Comparison of ENCODE assay signal across 8 mouse cellular contexts in the genomic region with DNA sequence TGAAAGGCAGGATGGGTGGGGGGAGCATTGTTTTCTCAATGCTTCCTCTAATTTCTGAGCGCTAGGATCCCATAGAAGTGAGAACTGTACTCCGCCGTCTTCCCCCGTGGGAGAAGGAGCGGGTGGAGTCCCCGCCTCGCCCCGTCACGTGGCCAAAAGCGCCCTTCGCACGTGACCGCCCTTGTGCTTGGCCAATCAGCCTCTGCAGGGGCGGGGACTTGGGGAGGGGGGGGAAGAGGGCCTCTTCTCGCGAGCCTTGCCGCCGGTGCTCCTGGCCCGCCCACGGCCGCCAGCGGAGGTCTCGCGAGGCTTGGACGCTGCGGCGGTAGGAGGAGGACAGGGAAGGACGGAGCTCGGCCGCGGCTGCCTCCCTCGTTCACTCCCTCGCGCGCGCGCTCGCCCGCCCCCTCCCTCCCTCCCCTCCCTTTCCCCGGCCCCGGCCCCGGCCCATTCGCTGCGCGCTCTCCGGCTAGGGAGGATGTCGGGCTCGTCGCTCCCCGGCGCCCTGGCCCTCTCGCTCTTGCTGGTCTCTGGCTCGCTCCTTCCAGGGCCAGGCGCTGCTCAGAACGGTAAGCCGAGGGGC. TPM values are rescaled to one million over a fixed set of nuclear protein-coding genes. Genes with fewer than 3 reads are reported as not detected.
DNase-seq lines count a peak whose midpoint lies in the region; ATAC-seq and TF ChIP-seq lines count a peak whose summit lies in the region.

A gene (plus strand): TSS at position 283 of the 583 bp plus-strand sequence.

- H3K4me2 ChIP-seq in CH12.LX (ENCODE audit: insufficient read depth, low read depth, poor library complexity, severe bottlenecking), result peak within 1 kb of the TSS; percentile 58
- peak within 1 kb of the TSS; percentile 90 for H3K4me2 ChIP-seq in forebrain, embryonic 11.5 days (ENCODE audit: low read depth, low read length, severe bottlenecking)
- H3K4me2 ChIP-seq in heart, embryonic 16.5 days (ENCODE audit: low read depth, low read length), result peak within 1 kb of the TSS; percentile 90
- peak within 1 kb of the TSS; percentile 79 for H3K4me2 ChIP-seq in liver, embryonic 15.5 days
- H3K4me2 ChIP-seq in neural tube, embryonic 12.5 days (replicated peaks), result peak within 1 kb of the TSS; percentile 76

- TF ChIP-seq POLR2A in CH12.LX (IDR thresholded peaks at IDR 0.05; ENCODE audit: low read depth, low read length), result peak; percentile 85

- peak within 1 kb of the TSS; percentile 43 for H3K27ac ChIP-seq in CH12.LX (ENCODE audit: insufficient read depth, low read depth)
- H3K27ac ChIP-seq in forebrain, embryonic 11.5 days (ENCODE audit: low read depth, low read length), result peak within 1 kb of the TSS; percentile 95
- peak within 1 kb of the TSS; percentile 99 for H3K27ac ChIP-seq in heart, embryonic 16.5 days (ENCODE audit: low read length)
- peak within 1 kb of the TSS; percentile 95 for H3K27ac ChIP-seq in liver, embryonic 15.5 days (replicated peaks)
- peak within 1 kb of the TSS; percentile 98 for H3K27ac ChIP-seq in neural tube, embryonic 12.5 days

- peak; percentile 97 for DNase-seq in CH12.LX (ENCODE audit: extremely low read depth)
- peak; percentile 93 for DNase-seq in c-Kit-positive CD71-positive TER-119-negative erythroid progenitor cells, embryonic 14.5 days (ENCODE audit: low read depth)
- DNase-seq in forebrain, embryonic 11.5 days (ENCODE audit: low spot score), result peak; percentile 100
- peak; percentile 98 for DNase-seq in kidney, postnatal 36 days
- peak; percentile 98 for DNase-seq in telencephalon, adult 2 months (ENCODE audit: low read depth, low spot score)

- H3K4me3 ChIP-seq in CH12.LX (replicated peaks in 1 of 3; ENCODE audit: low read depth in 2 of 3, low read length in 2 of 3, poor library complexity in 1 of 3), result peak within 1 kb of the TSS; percentile 70 to 93 (median 82)
- H3K4me3 ChIP-seq in forebrain, embryonic 11.5 days (ENCODE audit: low read depth, low read length), result peak within 1 kb of the TSS; percentile 92
- H3K4me3 ChIP-seq in heart, embryonic 16.5 days (ENCODE audit: low read length), result peak within 1 kb of the TSS; percentile 99
- peak within 1 kb of the TSS; percentile 100 for H3K4me3 ChIP-seq in liver, embryonic 15.5 days (replicated peaks)
- peak within 1 kb of the TSS; percentile 88 for H3K4me3 ChIP-seq in neural tube, embryonic 12.5 days

- no peaks in the 10 kb centered on the region for H3K36me3 ChIP-seq in CH12.LX (replicated peaks in 1 of 2; ENCODE audit: control insufficient read depth in 1 of 2, insufficient read depth in 1 of 2, low read length in 1 of 2)
- no peaks in the 10 kb centered on the region for H3K36me3 ChIP-seq in forebrain, embryonic 11.5 days (ENCODE audit: control insufficient read depth, insufficient read depth, low read length)
- H3K36me3 ChIP-seq in heart, embryonic 16.5 days (ENCODE audit: control insufficient read depth, insufficient read depth), result no peaks in the 10 kb centered on the region
- H3K36me3 ChIP-seq in liver, embryonic 15.5 days (replicated peaks), result 0 out of 2 replicates have a peak, but pooled peaks cover 3% of the 10 kb centered on the region
- H3K36me3 ChIP-seq in neural tube, embryonic 12.5 days, result no peaks in the 10 kb centered on the region

- 1% methylated on average over 44 of the region's 56 CpGs for WGBS in forebrain, embryonic 11.5 days
- 1% methylated on average over 36 of the region's 56 CpGs for WGBS in heart, embryonic 16.5 days
- WGBS in liver, embryonic 15.5 days (ENCODE audit: insufficient replicate concordance), result under 1% methylated on average over 47 of the region's 56 CpGs
- under 1% methylated on average over 49 of the region's 56 CpGs for WGBS in neural tube, embryonic 12.5 days

- in situ Hi-C loops in CH12.LX (cut with MboI; ENCODE audit: low pct_ligation_motif_present, low pct_unique_long_range_greater_than_20kb, low sequenced_read_pairs), result loop anchor here (10.0 kb wide), 1 partner anchor 73 kb away; no protein-coding TSS in a partner anchor

- dilution Hi-C loops in CH12.LX (cut with MboI; ENCODE audit: extremely low pct_ligation_motif_present, extremely low pct_unique_long_range_greater_than_20kb, low sequenced_read_pairs), result no loop called here

- H3K9ac ChIP-seq in CH12.LX (ENCODE audit: insufficient read depth, low read depth), result peak within 1 kb of the TSS; percentile 76
- peak within 1 kb of the TSS; percentile 94 for H3K9ac ChIP-seq in forebrain, embryonic 11.5 days (ENCODE audit: low read length)
- H3K9ac ChIP-seq in heart, embryonic 16.5 days (ENCODE audit: low read length), result peak within 1 kb of the TSS; percentile 100
- H3K9ac ChIP-seq in liver, embryonic 15.5 days, result peak within 1 kb of the TSS; percentile 100
- peak within 1 kb of the TSS; percentile 98 for H3K9ac ChIP-seq in neural tube, embryonic 12.5 days

- H3K4me1 ChIP-seq in CH12.LX (ENCODE audit: control insufficient read depth in 1 of 2, insufficient read depth in 2 of 2), result peaks cover 2 to 38% of the 10 kb centered on the region in 2 experiments; a peak in 3 of 4 replicates
- H3K4me1 ChIP-seq in forebrain, embryonic 11.5 days (replicated peaks; ENCODE audit: control insufficient read depth, insufficient read depth, low read length), result no peaks in the 10 kb centered on the region; the same call in 1 of the 2 replicates
- peaks cover 13% of the 10 kb centered on the region for H3K4me1 ChIP-seq in heart, embryonic 16.5 days (ENCODE audit: control insufficient read depth, insufficient read depth, low read length)
- H3K4me1 ChIP-seq in liver, embryonic 15.5 days (replicated peaks), result peaks cover 32% of the 10 kb centered on the region
- H3K4me1 ChIP-seq in neural tube, embryonic 12.5 days, result peaks cover 9% of the 10 kb centered on the region

- no peak for TF ChIP-seq CTCF in CH12.LX (conservative IDR thresholded peaks at IDR 0.05 in 1 of 2, IDR thresholded peaks at IDR 0.05 in 1 of 2; ENCODE audit: low read depth in 2 of 2, low read length in 2 of 2)

- H3K27me3 ChIP-seq in CH12.LX (replicated peaks), result no peaks in the 10 kb centered on the region
- H3K27me3 ChIP-seq in forebrain, embryonic 11.5 days (ENCODE audit: control insufficient read depth, insufficient read depth, low read length), result no peaks in the 10 kb centered on the region
- no peaks in the 10 kb centered on the region for H3K27me3 ChIP-seq in heart, embryonic 16.5 days (ENCODE audit: control insufficient read depth, insufficient read depth, low read length)
- H3K27me3 ChIP-seq in liver, embryonic 15.5 days, result no peaks in the 10 kb centered on the region
- no peaks in the 10 kb centered on the region for H3K27me3 ChIP-seq in neural tube, embryonic 12.5 days (replicated peaks)

- no peaks in the 10 kb centered on the region for H3K9me3 ChIP-seq in CH12.LX (replicated peaks; ENCODE audit: low read length)
- no peaks in the 10 kb centered on the region for H3K9me3 ChIP-seq in forebrain, embryonic 11.5 days (ENCODE audit: control insufficient read depth, low read length)
- no peaks in the 10 kb centered on the region for H3K9me3 ChIP-seq in heart, embryonic 16.5 days (replicated peaks; ENCODE audit: control insufficient read depth, low read length)
- H3K9me3 ChIP-seq in liver, embryonic 15.5 days (replicated peaks), result no peaks in the 10 kb centered on the region
- H3K9me3 ChIP-seq in neural tube, embryonic 12.5 days, result no peaks in the 10 kb centered on the region

- TF ChIP-seq EP300 in CH12.LX (IDR thresholded peaks at IDR 0.05; ENCODE audit: low read length), result no peak

- H3K79me2 ChIP-seq in CH12.LX (replicated peaks; ENCODE audit: control insufficient read depth, extremely low read depth, insufficient read depth, poor library complexity, severe bottlenecking), result peaks cover 20% of the 10 kb centered on the region

- ATAC-seq in forebrain, embryonic 11.5 days (replicated peaks; ENCODE audit: low FRiP score), result peak; percentile 98
- peak; percentile 98 for ATAC-seq in heart, embryonic 16.5 days (replicated peaks; ENCODE audit: extremely low read depth, insufficient read depth, low FRiP score)
- ATAC-seq in liver, embryonic 15.5 days (ENCODE audit: insufficient read depth), result peak; percentile 97
- ATAC-seq in neural tube, embryonic 12.5 days (ENCODE audit: low FRiP score, low read depth), result peak; percentile 99

- TF ChIP-seq RAD21 in CH12.LX (IDR thresholded peaks at IDR 0.05; ENCODE audit: low read depth, low read length), result no peak

TF ChIP-seq in CH12.LX, 34 proteins besides CTCF, POLR2A, EP300 and RAD21 (continues in another document):
- TF ChIP-seq NELFE (IDR thresholded peaks at IDR 0.05; ENCODE audit: low read depth, low read length), result peak; percentile 86
- TF ChIP-seq SIN3A (IDR thresholded peaks at IDR 0.05; ENCODE audit: low read length), result peak; percentile 22; the same call in 1 of the 2 replicates
- peak; percentile 100 for TF ChIP-seq BHLHE40 (IDR thresholded peaks at IDR 0.05; ENCODE audit: low read depth, low read length)
- peak; percentile 52; the same call in 1 of the 2 replicates for TF ChIP-seq ETS1 (conservative IDR thresholded peaks at IDR 0.05; ENCODE audit: low read depth, low read length)
- 0 out of 2 replicates have a peak, but pooled peaks have one; percentile 25 for TF ChIP-seq MXI1 (IDR thresholded peaks at IDR 0.05; ENCODE audit: low read depth, low read length)
- no peak for TF ChIP-seq CHD1 (IDR thresholded peaks at IDR 0.05; ENCODE audit: low read depth, low read length)
- no peak; the same call in 1 of the 2 replicates for TF ChIP-seq ZMIZ1 (IDR thresholded peaks at IDR 0.05; ENCODE audit: low read depth, low read length)
- TF ChIP-seq ZKSCAN1 (IDR thresholded peaks at IDR 0.05; ENCODE audit: borderline replicate concordance, low read depth, low read length), result no peak
- peak; percentile 26; the same call in 1 of the 2 replicates for TF ChIP-seq ELF1 (IDR thresholded peaks at IDR 0.05; ENCODE audit: low read depth, low read length)
- no peak for TF ChIP-seq ZC3H11A (IDR thresholded peaks at IDR 0.05; ENCODE audit: low read depth, low read length)
- TF ChIP-seq JUND (conservative IDR thresholded peaks at IDR 0.05; ENCODE audit: low read depth, low read length), result no peak
- TF ChIP-seq ZNF384 (IDR thresholded peaks at IDR 0.05; ENCODE audit: low read depth, low read length), result no peak
- TF ChIP-seq HCFC1 (IDR thresholded peaks at IDR 0.05; ENCODE audit: low read depth, low read length), result peak; percentile 55; the same call in 1 of the 2 replicates
- peak; percentile 98 for TF ChIP-seq MAX (IDR thresholded peaks at IDR 0.05; ENCODE audit: low read length)
- TF ChIP-seq MEF2A (IDR thresholded peaks at IDR 0.05; ENCODE audit: borderline replicate concordance, low read depth, low read length), result peak; percentile 19; the same call in 1 of the 2 replicates

RNA-seq across cellular contexts. Expression of the gene that starts here (rescaled TPM):
- total RNA-seq in CH12.LX (2012; rRNA removed), result 48.4 and 62.4 TPM in 2 replicates
- total RNA-seq in CH12.LX (2014; rRNA removed), result 172 and 175 TPM in 2 replicates
- 118 and 184 TPM in 2 replicates for polyA plus RNA-seq in CH12.LX (2012; ENCODE audit: insufficient read length, low read depth)
- polyA plus RNA-seq in forebrain, embryonic 11.5 days (2014; fragmentation: Nextera tagmentation; extraction: Ambion mirVana), result 58.7 and 60.3 TPM in 2 replicates
- 110 and 124 TPM in 2 replicates for polyA plus RNA-seq in heart, embryonic 16.5 days (2015; fragmentation: Nextera tagmentation; extraction: Ambion mirVana)
- 87.9 and 88.6 TPM in 2 replicates for polyA plus RNA-seq in liver, embryonic 15.5 days (2015; fragmentation: Nextera tagmentation; extraction: Ambion mirVana)
- polyA plus RNA-seq in neural tube, embryonic 12.5 days (2016; fragmentation: Nextera tagmentation; extraction: Ambion mirVana), result 86.5 and 91.0 TPM in 2 replicates

Comparison
In these comparisons a context has a peak if more than half of its experiments do, and no peak if none do; other contexts are left out.
1. Peak in every context shown above with its lines: DNase-seq, ATAC-seq, H3K4me3 ChIP-seq and H3K27ac ChIP-seq.
2. H3K27ac ChIP-seq: peak in every context shown above with its lines; median percentile 99 in heart, embryonic 16.5 days; 98 in neural tube, embryonic 12.5 days; 95 in forebrain, embryonic 11.5 days; 95 in liver, embryonic 15.5 days; 43 in CH12.LX.